Mouse (Mus musculus): ENCODE data around the gene Nudt3.
A peak's percentile ranks its signal among the peaks of the same experiment; 100 is the strongest.
"Not testable (repeated sequence)": the region's sequence is repeated elsewhere in the genome, so short reads cannot be mapped to it uniquely, and the experiment has no call there.

The Nudt3 gene

GRCm38 (mm10) chr17:27623360-27624326 lies at the start of gene Nudt3:
Gene Nudt3 (minus strand): TSS chr17:27623495.
- DNase-seq: peak; percentile 91

GRCm38 (mm10) chr17:27671720-27672119 lies 48.4 kb upstream of the Nudt3 start:
- DNase-seq: no peak

- no peak for DNase-seq
Observed at GRCm38 (mm10) chr17:27658767-27659166, 35.5 kb upstream of the Nudt3 start.

- DNase-seq: no peak
Observed at GRCm38 (mm10) chr17:27657123-27657522, 33.8 kb upstream of the Nudt3 start.

GRCm38 (mm10) chr17:27656414-27656813 lies 33.1 kb upstream of the Nudt3 start:
- DNase-seq: no peak

- no peak for DNase-seq
Observed at GRCm38 (mm10) chr17:27656011-27656399, 32.7 kb upstream of the Nudt3 start.

- DNase-seq: peak; percentile 40
Observed at GRCm38 (mm10) chr17:27655089-27656010, 32.1 kb upstream of the Nudt3 start, which contains the start of gene Pacsin1. Gene Pacsin1 (plus strand): TSS chr17:27655509.

GRCm38 (mm10) chr17:27653253-27653959 lies 30.1 kb upstream of the Nudt3 start:
- DNase-seq: no peak

GRCm38 (mm10) chr17:27652046-27652790 lies 28.9 kb upstream of the Nudt3 start:
- DNase-seq: no peak

GRCm38 (mm10) chr17:27650586-27650985 lies 27.3 kb upstream of the Nudt3 start:
- DNase-seq: peak; percentile 67

GRCm38 (mm10) chr17:27650160-27650559 lies 26.9 kb upstream of the Nudt3 start:
- peak; percentile 72 for DNase-seq

GRCm38 (mm10) chr17:27645807-27646206 lies 22.5 kb upstream of the Nudt3 start:
- peak; percentile 37 for DNase-seq

GRCm38 (mm10) chr17:27644572-27644971 lies 21.3 kb upstream of the Nudt3 start:
- DNase-seq: no peak

- no peak for DNase-seq
Observed at GRCm38 (mm10) chr17:27643756-27644155, 20.5 kb upstream of the Nudt3 start.

- DNase-seq: no peak
Observed at GRCm38 (mm10) chr17:27643101-27643500, 19.8 kb upstream of the Nudt3 start.

GRCm38 (mm10) chr17:27642491-27643062 lies 19.3 kb upstream of the Nudt3 start:
- DNase-seq: no peak

GRCm38 (mm10) chr17:27639851-27640250 lies 16.6 kb upstream of the Nudt3 start:
- DNase-seq: not testable (repeated sequence)

GRCm38 (mm10) chr17:27638921-27639332 lies 15.6 kb upstream of the Nudt3 start:
- DNase-seq: peak; percentile 34

GRCm38 (mm10) chr17:27637333-27637732 lies 14.0 kb upstream of the Nudt3 start:
- DNase-seq: no peak

GRCm38 (mm10) chr17:27636132-27637020 lies 13.1 kb upstream of the Nudt3 start, which contains the start of gene Rps10:
Gene Rps10 (minus strand): TSS chr17:27636669.
- no peak for DNase-seq

Data from kidney, adult 18-20 months (tissue).